Mouse (Mus musculus): ENCODE results near the gene Syngap1. TPM values are rescaled to one million over a fixed set of nuclear protein-coding genes. Genes with fewer than 3 reads are reported as not detected.
A peak's percentile ranks its signal among the peaks of the same experiment; 100 is the strongest.

Gene Syngap1
- polyA plus RNA-seq, 1 experiment from 2014 or later: 7.4 TPM

GRCm38 (mm10) chr17:26941841-26942570, 953 bp downstream of the Syngap1 start:
- H3K36me3 ChIP-seq (ENCODE audit: control insufficient read depth, insufficient read depth, low read length): no peaks in the 10 kb centered on the region
- peak overlapping the region; percentile 96 for H3K27ac ChIP-seq (ENCODE audit: low read depth, low read length)
- H3K9me3 ChIP-seq (ENCODE audit: control insufficient read depth, low read length): no peaks in the 10 kb centered on the region
- H3K27me3 ChIP-seq (ENCODE audit: control insufficient read depth, insufficient read depth, low read length): no peaks in the 10 kb centered on the region
- peaks cover 44% of the 10 kb centered on the region for H3K4me1 ChIP-seq (ENCODE audit: control insufficient read depth, insufficient read depth, low read length)
- H3K9ac ChIP-seq (replicated peaks; ENCODE audit: low read depth, low read length): peak overlapping the region; percentile 56
- WGBS: 9% methylated on average over 4 of the region's 4 CpGs
- peak overlapping the region; percentile 62 for H3K4me3 ChIP-seq (ENCODE audit: low read depth, low read length)
- ATAC-seq (ENCODE audit: low read depth): no peak
- H3K4me2 ChIP-seq (ENCODE audit: low read depth, low read length): peak overlapping the region; percentile 84

GRCm38 (mm10) chr17:26945824-26946495, 4.9 kb downstream of the Syngap1 start:
- H3K9me3 ChIP-seq (ENCODE audit: control insufficient read depth, low read length): no peaks in the 10 kb centered on the region
- no peaks in the 10 kb centered on the region for H3K36me3 ChIP-seq (ENCODE audit: control insufficient read depth, insufficient read depth, low read length)
- WGBS: 26% methylated on average over 13 of the region's 13 CpGs
- peak overlapping the region; percentile 62 for H3K27ac ChIP-seq (ENCODE audit: low read depth, low read length)
- no peaks in the 10 kb centered on the region for H3K27me3 ChIP-seq (ENCODE audit: control insufficient read depth, insufficient read depth, low read length)
- H3K4me2 ChIP-seq (ENCODE audit: low read depth, low read length): peak overlapping the region; percentile 60
- H3K4me1 ChIP-seq (ENCODE audit: control insufficient read depth, insufficient read depth, low read length): peaks cover 50% of the 10 kb centered on the region
- no peak for ATAC-seq (ENCODE audit: low read depth)
- H3K9ac ChIP-seq (replicated peaks; ENCODE audit: low read depth, low read length): peak overlapping the region; percentile 58
- H3K4me3 ChIP-seq (ENCODE audit: low read depth, low read length): peak overlapping the region; percentile 32

- peaks cover 54% of the 10 kb centered on the region for H3K4me1 ChIP-seq (ENCODE audit: control insufficient read depth, insufficient read depth, low read length)
- no peaks in the 10 kb centered on the region for H3K27me3 ChIP-seq (ENCODE audit: control insufficient read depth, insufficient read depth, low read length)
- H3K4me3 ChIP-seq (ENCODE audit: low read depth, low read length): peak overlapping the region; percentile 32
- H3K9me3 ChIP-seq (ENCODE audit: control insufficient read depth, low read length): no peaks in the 10 kb centered on the region
- H3K27ac ChIP-seq (ENCODE audit: low read depth, low read length): peak overlapping the region; percentile 62
- H3K36me3 ChIP-seq (ENCODE audit: control insufficient read depth, insufficient read depth, low read length): no peaks in the 10 kb centered on the region
- WGBS: under 1% methylated on average over 36 of the region's 37 CpGs
- peak overlapping the region; percentile 60 for H3K4me2 ChIP-seq (ENCODE audit: low read depth, low read length)
- peak overlapping the region; percentile 58 for H3K9ac ChIP-seq (replicated peaks; ENCODE audit: low read depth, low read length)
- ATAC-seq (ENCODE audit: low read depth): 0 out of 2 replicates have a peak, but pooled peaks have one; percentile 13
These were observed 5.5 kb downstream of the Syngap1 start for GRCm38 (mm10) chr17:26946567-26946966.

- ATAC-seq (ENCODE audit: low read depth): no peak
These were observed 6.4 kb downstream of the Syngap1 start for GRCm38 (mm10) chr17:26947231-26948100.

GRCm38 (mm10) chr17:26948316-26949050, 7.4 kb downstream of the Syngap1 start:
- peak overlapping the region; percentile 89 for H3K27ac ChIP-seq (ENCODE audit: low read depth, low read length)
- peaks cover 66% of the 10 kb centered on the region for H3K4me1 ChIP-seq (ENCODE audit: control insufficient read depth, insufficient read depth, low read length)
- no peak for ATAC-seq (ENCODE audit: low read depth)

More at GRCm38 (mm10) chr17:26947231-26948100, 6.4 kb downstream of the Syngap1 start:
- H3K4me2 ChIP-seq (ENCODE audit: low read depth, low read length): peak overlapping the region; percentile 60
- peak overlapping the region; percentile 52 for H3K27ac ChIP-seq (ENCODE audit: low read depth, low read length)
- H3K9me3 ChIP-seq (ENCODE audit: control insufficient read depth, low read length): no peaks in the 10 kb centered on the region
- no peak overlapping the region; the same call in 1 of the 2 replicates for H3K9ac ChIP-seq (replicated peaks; ENCODE audit: low read depth, low read length)
- no peaks in the 10 kb centered on the region for H3K27me3 ChIP-seq (ENCODE audit: control insufficient read depth, insufficient read depth, low read length)
- peaks cover 56% of the 10 kb centered on the region for H3K4me1 ChIP-seq (ENCODE audit: control insufficient read depth, insufficient read depth, low read length)
- no peaks in the 10 kb centered on the region for H3K36me3 ChIP-seq (ENCODE audit: control insufficient read depth, insufficient read depth, low read length)
- no peak overlapping the region for H3K4me3 ChIP-seq (ENCODE audit: low read depth, low read length)
- WGBS: 36% methylated on average over 12 of the region's 12 CpGs

GRCm38 (mm10) chr17:26949051-26949577, 8.1 kb downstream of the Syngap1 start:
- WGBS: 8% methylated on average over 12 of the region's 14 CpGs
- Histone ChIP-seq H3K4me3 (ENCODE audit: low read depth, low read length) (peak overlapping the region; percentile 59), H3K27me3 (ENCODE audit: control insufficient read depth, insufficient read depth, low read length) (no peaks in the 10 kb centered on the region), H3K36me3 (ENCODE audit: control insufficient read depth, insufficient read depth, low read length) (no peaks in the 10 kb centered on the region), H3K9ac (replicated peaks; ENCODE audit: low read depth, low read length) (peak overlapping the region; percentile 76), H3K4me2 (ENCODE audit: low read depth, low read length) (peak overlapping the region; percentile 82), H3K9me3 (ENCODE audit: control insufficient read depth, low read length) (no peaks in the 10 kb centered on the region), H3K27ac (ENCODE audit: low read depth, low read length) (peak overlapping the region; percentile 89), H3K4me1 (ENCODE audit: control insufficient read depth, insufficient read depth, low read length) (peaks cover 72% of the 10 kb centered on the region)
- ATAC-seq (ENCODE audit: low read depth): 0 out of 2 replicates have a peak, but pooled peaks have one; percentile 15

More at GRCm38 (mm10) chr17:26948316-26949050, 7.4 kb downstream of the Syngap1 start:
- Histone ChIP-seq H3K9ac (replicated peaks; ENCODE audit: low read depth, low read length) (peak overlapping the region; percentile 76), H3K27me3 (ENCODE audit: control insufficient read depth, insufficient read depth, low read length) (no peaks in the 10 kb centered on the region), H3K36me3 (ENCODE audit: control insufficient read depth, insufficient read depth, low read length) (no peaks in the 10 kb centered on the region), H3K9me3 (ENCODE audit: control insufficient read depth, low read length) (no peaks in the 10 kb centered on the region), H3K4me3 (ENCODE audit: low read depth, low read length) (peak overlapping the region; percentile 59), H3K4me2 (ENCODE audit: low read depth, low read length) (peak overlapping the region; percentile 82)
- WGBS: 3% methylated on average over 12 of the region's 87 CpGs

GRCm38 (mm10) chr17:26949866-26950265, 8.8 kb downstream of the Syngap1 start:
- Histone ChIP-seq H3K27me3 (ENCODE audit: control insufficient read depth, insufficient read depth, low read length) (no peaks in the 10 kb centered on the region), H3K27ac (ENCODE audit: low read depth, low read length) (no peak overlapping the region), H3K9ac (replicated peaks; ENCODE audit: low read depth, low read length) (no peak overlapping the region; the same call in 1 of the 2 replicates), H3K36me3 (ENCODE audit: control insufficient read depth, insufficient read depth, low read length) (peaks cover 2% of the 10 kb centered on the region), H3K9me3 (ENCODE audit: control insufficient read depth, low read length) (no peaks in the 10 kb centered on the region), H3K4me3 (ENCODE audit: low read depth, low read length) (peak overlapping the region; percentile 59; the same call in 1 of the 2 replicates), H3K4me1 (ENCODE audit: control insufficient read depth, insufficient read depth, low read length) (peaks cover 72% of the 10 kb centered on the region), H3K4me2 (ENCODE audit: low read depth, low read length) (peak overlapping the region; percentile 82)
- ATAC-seq (ENCODE audit: low read depth): no peak
- 37% methylated on average over 5 of the region's 5 CpGs for WGBS
